Mouse (Mus musculus) liver, embryonic 11.5 days (tissue): ENCODE results near the gene Hexim1. TPM values are rescaled to one million over a fixed set of nuclear protein-coding genes. Genes with fewer than 3 reads are reported as not detected.

Source experiments
- ATAC-seq: fragments of 200-750 bp; cut with Nextera tagmentation; replicated peaks from 2 replicates; pipeline ENCODE4 v1.8.0; 2017; ENCODE audit warnings: moderate number of reproducible peaks, mild to moderate bottlenecking, moderate TSS enrichment, moderate library complexity; ENCODE audit not compliant: low FRiP score
- DNase-seq: peaks from one replicate; pipeline ENCODE4 v3.0.0-alpha.2; 2017; ENCODE audit warnings: low spot score
- H3K27ac ChIP-seq: fragments of 300-500 bp; sonication (generic); 2 replicates; pipeline ENCODE4 v1.5.1; 2014; ENCODE audit warnings: mild to moderate bottlenecking, low read depth, low read length, control low read depth
- H3K27me3 ChIP-seq: fragments of 300-500 bp; sonication (generic); replicated peaks from 2 replicates; pipeline ENCODE4 v1.6.1; 2014; ENCODE audit warnings: low read length, mixed read lengths; ENCODE audit not compliant: control insufficient read depth, insufficient read depth
- H3K36me3 ChIP-seq: fragments of 300-500 bp; sonication (generic); 2 replicates; pipeline ENCODE4 v1.6.1; 2014; ENCODE audit warnings: mild to moderate bottlenecking, low read length, moderate library complexity, mixed read lengths; ENCODE audit not compliant: control insufficient read depth, insufficient read depth
- H3K4me1 ChIP-seq: fragments of 300-500 bp; sonication (generic); replicated peaks from 2 replicates; pipeline ENCODE4 v1.6.1; 2014; ENCODE audit warnings: low read length, mixed read lengths; ENCODE audit not compliant: control insufficient read depth, insufficient read depth
- H3K4me2 ChIP-seq: fragments of 300-500 bp; sonication (generic); 2 replicates; pipeline ENCODE4 v1.6.1; 2014; ENCODE audit warnings: mild to moderate bottlenecking, control low read depth, moderate library complexity
- H3K4me3 ChIP-seq: fragments of 300-500 bp; sonication (generic); 2 replicates; pipeline ENCODE4 v1.5.1; 2014; ENCODE audit warnings: low read depth, low read length, control low read depth
- H3K9ac ChIP-seq: fragments of 300-500 bp; sonication (generic); 2 replicates; pipeline ENCODE4 v1.6.1; 2014; ENCODE audit warnings: low read depth, low read length, control low read depth
- H3K9me3 ChIP-seq: fragments of 300-500 bp; sonication (generic); 2 replicates; pipeline ENCODE4 v1.6.1; 2016; ENCODE audit warnings: low read length, inconsistent platforms, mixed read lengths; ENCODE audit not compliant: control insufficient read depth
- WGBS: fragments of 180-500 bp; shearing (Covaris S2); extraction: QIAGEN DNeasy Blood & Tissue Kit; methylation state at CpG from one replicate; pipeline ENCODE4 v1.1.7; 2014; 5-methylcytosine and 5-hydroxymethylcytosine counted together
- polyA plus RNA-seq: library from polyadenylated mRNA; unstranded; fragments of >200 nt; fragmentation: Nextera tagmentation; extraction: Ambion mirVana; gene quantifications from 2 replicates; pipeline ENCODE4 v1.2.1, GENCODE M21; 2014

Gene Hexim1
- polyA plus RNA-seq, 1 experiment from 2014 or later: 6.1 TPM

- H3K4me3 ChIP-seq: no peak overlapping the region
- H3K4me2 ChIP-seq: no peak overlapping the region
- ATAC-seq (no peak), DNase-seq (no peak)
- WGBS: 24% methylated on average over 9 of the region's 9 CpGs
- no peak overlapping the region for H3K27ac ChIP-seq
- H3K27me3 ChIP-seq: peaks cover 46% of the 10 kb centered on the region
- peaks cover 5% of the 10 kb centered on the region for H3K4me1 ChIP-seq
- H3K9me3 ChIP-seq: no peaks in the 10 kb centered on the region; the same call in 1 of the 2 replicates
- no peak overlapping the region for H3K9ac ChIP-seq
- no peaks in the 10 kb centered on the region for H3K36me3 ChIP-seq
Measured at GRCm38 (mm10) chr11:103168690-103169390, 52.8 kb downstream of the Hexim1 start.

Other genes with a start within 250 kb of the Hexim1 start
- 259 and 279 TPM in 2 replicates for gene Eftud2, start 235.2 kb upstream of the Hexim1 start, polyA plus RNA-seq
- 0.78 and 1.1 TPM in 2 replicates for gene Ccdc103, start 235.0 kb upstream of the Hexim1 start, polyA plus RNA-seq
- gene Fam187a, start 231.1 kb upstream of the Hexim1 start, polyA plus RNA-seq: not detected in 2 replicates
- gene Gfap, start 215.3 kb upstream of the Hexim1 start, polyA plus RNA-seq: 2.4 and 2.8 TPM in 2 replicates
- gene Kif18b, start 191.1 kb upstream of the Hexim1 start, polyA plus RNA-seq: 10.3 TPM in 2 replicates
- 0.78 and 1.1 TPM in 2 replicates for gene C1ql1, start 169.5 kb upstream of the Hexim1 start, polyA plus RNA-seq
- gene Nmt1, start 88.0 kb upstream of the Hexim1 start, polyA plus RNA-seq: 67.8 and 74.6 TPM in 2 replicates
- 109 and 114 TPM in 2 replicates for gene Dcakd, start 87.9 kb upstream of the Hexim1 start, polyA plus RNA-seq
- 1.1 and 1.3 TPM in 2 replicates for gene Plcd3, start 14.6 kb upstream of the Hexim1 start, polyA plus RNA-seq
- 24.5 and 30.7 TPM in 2 replicates for gene Acbd4, start 14.5 kb upstream of the Hexim1 start, polyA plus RNA-seq
- gene Hexim2, start 16.2 kb downstream of the Hexim1 start, polyA plus RNA-seq: 11.9 and 13.8 TPM in 2 replicates
- gene Fmnl1, start 54.9 kb downstream of the Hexim1 start, polyA plus RNA-seq: 6.3 and 6.9 TPM in 2 replicates
- gene 1700023F06Rik, start 92.3 kb downstream of the Hexim1 start, polyA plus RNA-seq: 0.15 TPM in 1 of 2 replicates, not detected in the other
- not detected in 2 replicates for gene Spata32, start 102.2 kb downstream of the Hexim1 start, polyA plus RNA-seq
- 1.1 and 1.6 TPM in 2 replicates for gene Map3k14, start 151.2 kb downstream of the Hexim1 start, polyA plus RNA-seq
- 5.0 and 5.1 TPM in 2 replicates for gene Arhgap27, start 247.5 kb downstream of the Hexim1 start, polyA plus RNA-seq